Mouse (Mus musculus): ENCODE measurements around the gene Olfr348. TPM values are rescaled to one million over a fixed set of nuclear protein-coding genes. Genes with fewer than 3 reads are reported as not detected.

Olfr348 gene
- not detected for polyA plus RNA-seq (2017; shearing (Covaris generic))

GRCm38 (mm10) chr2:36783976-36784375 is at the start of gene Olfr348:
Gene Olfr348 (plus strand): TSS chr2:36784276.

DNA sequence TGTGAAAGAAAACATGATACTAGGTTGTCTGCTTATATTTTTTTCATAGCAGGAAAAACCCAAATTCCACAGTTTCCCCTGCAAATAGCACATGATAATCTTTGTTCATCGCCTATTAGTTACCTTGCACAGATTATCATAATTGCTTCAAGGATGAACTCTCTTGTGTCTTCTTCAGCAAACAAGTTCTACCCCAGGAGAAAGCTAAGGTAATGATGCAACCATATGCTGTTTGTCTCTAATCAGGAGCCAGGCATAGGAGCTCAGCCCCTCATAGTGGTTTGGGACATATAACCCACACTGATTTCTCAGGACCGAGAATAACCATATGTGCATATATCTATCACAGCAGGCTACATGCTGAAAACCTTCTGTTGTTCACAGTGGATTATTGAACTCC is 6.2 kb downstream of the Olfr348 start, which contains the start of gene Olfr50:
TSS of gene Olfr50 (plus strand) at position 301 of the 400 bp plus-strand sequence.

DNA sequence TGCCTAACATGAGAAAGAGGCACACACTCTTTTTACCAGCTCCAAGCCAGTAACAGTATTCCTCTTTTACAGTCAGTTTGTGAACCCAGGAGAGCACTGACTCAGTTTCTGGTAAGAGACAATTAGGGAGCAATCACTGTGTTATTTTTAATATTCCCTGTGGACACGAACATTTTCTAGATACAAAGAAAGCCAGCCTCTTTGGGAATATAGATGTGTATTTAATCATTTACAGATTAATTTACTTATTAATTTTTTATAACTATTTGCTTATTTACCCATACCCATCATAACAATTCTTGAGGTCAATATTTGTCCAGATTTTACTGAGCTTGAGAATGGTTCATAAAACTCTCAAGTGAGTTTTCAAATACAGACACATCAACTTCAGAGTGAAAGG is 32.9 kb downstream of the Olfr348 start, which contains the start of gene Olfr3:
TSS of gene Olfr3 (minus strand) at position 101 of the 400 bp plus-strand sequence.

Other genes starting within 250 kb of the Olfr348 start
- gene Olfr344, start 217.6 kb upstream of the Olfr348 start, polyA plus RNA-seq (2017; shearing (Covaris generic)), result under 1 TPM; 0.07 to 0.27 TPM
- 1 to 10 TPM in 1 of 2 experiments, not detected in 1; 1.7 TPM for gene Olfr345, start 144.2 kb upstream of the Olfr348 start, polyA plus RNA-seq (2017; shearing (Covaris generic))
- gene Olfr346, start 98.5 kb upstream of the Olfr348 start, polyA plus RNA-seq (2017; shearing (Covaris generic)), result under 1 TPM; 0.20 TPM
- gene Olfr347, start 52.4 kb upstream of the Olfr348 start, polyA plus RNA-seq (2017; shearing (Covaris generic)), result not detected
- under 1 TPM in 1 of 2 experiments, not detected in 1; 0.13 TPM for gene Olfr50, start 6.3 kb downstream of the Olfr348 start, polyA plus RNA-seq (2017; shearing (Covaris generic))
- gene Olfr3, start 32.8 kb downstream of the Olfr348 start, polyA plus RNA-seq (2017; shearing (Covaris generic)), result not detected
- not detected for gene Olfr350, start 62.0 kb downstream of the Olfr348 start, polyA plus RNA-seq (2017; shearing (Covaris generic))
- gene Olfr351, start 78.4 kb downstream of the Olfr348 start, polyA plus RNA-seq (2017; shearing (Covaris generic)), result not detected
- under 1 TPM in 1 of 2 experiments, not detected in 1; 0.09 TPM for gene Olfr352, start 84.2 kb downstream of the Olfr348 start, polyA plus RNA-seq (2017; shearing (Covaris generic))
- gene Olfr353, start 108.7 kb downstream of the Olfr348 start, polyA plus RNA-seq (2017; shearing (Covaris generic)), result not detected
- under 1 TPM; 0.05 to 0.31 TPM for gene Olfr354, start 121.4 kb downstream of the Olfr348 start, polyA plus RNA-seq (2017; shearing (Covaris generic))
- gene Olfr355, start 144.6 kb downstream of the Olfr348 start, polyA plus RNA-seq (2017; shearing (Covaris generic)), result under 1 TPM; 0.37 to 0.56 TPM
- not detected for gene Olfr356, start 152.8 kb downstream of the Olfr348 start, polyA plus RNA-seq (2017; shearing (Covaris generic))
- gene Olfr357, start 209.6 kb downstream of the Olfr348 start, polyA plus RNA-seq (2017; shearing (Covaris generic)), result not detected
- under 1 TPM; 0.11 to 0.22 TPM for gene Olfr358, start 225.1 kb downstream of the Olfr348 start, polyA plus RNA-seq (2017; shearing (Covaris generic))